Mouse (Mus musculus): Measurements from ENCODE around the gene Tmem56.

DNA sequence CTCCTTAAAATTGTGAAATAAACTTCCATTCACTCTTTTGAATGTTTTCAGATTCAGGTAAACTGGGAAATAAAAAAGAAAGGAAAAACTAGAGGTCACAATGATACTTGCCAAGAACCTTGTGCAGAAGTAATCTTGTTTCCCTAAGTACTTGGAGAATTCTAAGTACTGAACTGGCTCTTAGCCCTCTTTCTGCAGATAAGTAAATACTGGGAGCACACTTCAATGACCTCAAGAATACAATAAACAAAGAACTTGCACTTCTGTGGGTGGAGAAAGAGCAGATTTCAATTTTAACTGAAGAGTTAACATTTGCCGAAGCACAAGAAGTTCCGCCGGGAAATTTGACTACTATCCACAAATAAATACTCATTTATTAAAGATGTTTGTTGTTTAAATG lies 96.0 kb downstream of the Tmem56 start:
- no peak for TF ChIP-seq CTCF (IDR thresholded peaks at IDR 0.05; ENCODE audit: low read depth)
- 0 out of 2 replicates have a peak, but pooled peaks have one; percentile 9 for TF ChIP-seq EP300 (IDR thresholded peaks at IDR 0.05; ENCODE audit: low read depth)

All from liver, postnatal 0 days (tissue).